Mouse (Mus musculus): ENCODE results near the gene Ddc. TPM values are rescaled to one million over a fixed set of nuclear protein-coding genes. Genes with fewer than 3 reads are reported as not detected.

Gene Ddc
- 1.6 TPM in 2 replicates for polyA plus RNA-seq (2011; ENCODE audit: insufficient read length, low read depth, missing spikeins)

GRCm38 (mm10) chr11:11897645-11898357, at the start of gene Ddc:
Gene Ddc (minus strand): TSS chr11:11898144.
- no peak for TF ChIP-seq POLR2A (IDR thresholded peaks at IDR 0.05; ENCODE audit: low read depth, low read length)
- no peak within 1 kb of the TSS for H3K27ac ChIP-seq (ENCODE audit: insufficient read depth, low read length)
- H3K4me1 ChIP-seq (ENCODE audit: control insufficient read depth, insufficient read depth, low read length): no peaks in the 10 kb centered on the region
- H3K4me3 ChIP-seq (ENCODE audit: insufficient read depth, low read length): no peak within 1 kb of the TSS

- no peak overlapping the region for H3K4me3 ChIP-seq (ENCODE audit: insufficient read depth, low read length)
- H3K27ac ChIP-seq (ENCODE audit: insufficient read depth, low read length): no peak overlapping the region
- TF ChIP-seq CTCF (IDR thresholded peaks at IDR 0.05; ENCODE audit: borderline replicate concordance, insufficient read depth, low read length): no peak
- TF ChIP-seq POLR2A (IDR thresholded peaks at IDR 0.05; ENCODE audit: low read depth, low read length): no peak
- peaks cover 15% of the 10 kb centered on the region for H3K4me1 ChIP-seq (ENCODE audit: control insufficient read depth, insufficient read depth, low read length)
Measured at GRCm38 (mm10) chr11:11945766-11946165, 47.8 kb upstream of the Ddc start.

GRCm38 (mm10) chr11:11944814-11945213, 46.9 kb upstream of the Ddc start:
- H3K27ac ChIP-seq (ENCODE audit: insufficient read depth, low read length): no peak overlapping the region
- TF ChIP-seq POLR2A (IDR thresholded peaks at IDR 0.05; ENCODE audit: low read depth, low read length) (no peak), CTCF (IDR thresholded peaks at IDR 0.05; ENCODE audit: borderline replicate concordance, insufficient read depth, low read length) (no peak)
- no peak overlapping the region for H3K4me3 ChIP-seq (ENCODE audit: insufficient read depth, low read length)
- H3K4me1 ChIP-seq (ENCODE audit: control insufficient read depth, insufficient read depth, low read length): peaks cover 15% of the 10 kb centered on the region

- H3K27ac ChIP-seq (ENCODE audit: insufficient read depth, low read length): no peak overlapping the region
- H3K4me1 ChIP-seq (ENCODE audit: control insufficient read depth, insufficient read depth, low read length): peaks cover 14% of the 10 kb centered on the region
- TF ChIP-seq CTCF (IDR thresholded peaks at IDR 0.05; ENCODE audit: borderline replicate concordance, insufficient read depth, low read length): no peak
- TF ChIP-seq POLR2A (IDR thresholded peaks at IDR 0.05; ENCODE audit: low read depth, low read length): no peak
- no peak overlapping the region for H3K4me3 ChIP-seq (ENCODE audit: insufficient read depth, low read length)
Measured at GRCm38 (mm10) chr11:11944082-11944349, 46.1 kb upstream of the Ddc start.

- no peak for TF ChIP-seq CTCF (IDR thresholded peaks at IDR 0.05; ENCODE audit: borderline replicate concordance, insufficient read depth, low read length)
- TF ChIP-seq POLR2A (IDR thresholded peaks at IDR 0.05; ENCODE audit: low read depth, low read length): no peak
- peaks cover 13% of the 10 kb centered on the region for H3K4me1 ChIP-seq (ENCODE audit: control insufficient read depth, insufficient read depth, low read length)
- H3K27ac ChIP-seq (ENCODE audit: insufficient read depth, low read length): no peak overlapping the region
- H3K4me3 ChIP-seq (ENCODE audit: insufficient read depth, low read length): no peak overlapping the region
Measured at GRCm38 (mm10) chr11:11943240-11944081, 45.5 kb upstream of the Ddc start.

GRCm38 (mm10) chr11:11942320-11943217, 44.6 kb upstream of the Ddc start:
- no peak overlapping the region for H3K4me3 ChIP-seq (ENCODE audit: insufficient read depth, low read length)
- peaks cover 13% of the 10 kb centered on the region for H3K4me1 ChIP-seq (ENCODE audit: control insufficient read depth, insufficient read depth, low read length)
- TF ChIP-seq POLR2A (IDR thresholded peaks at IDR 0.05; ENCODE audit: low read depth, low read length): no peak
- TF ChIP-seq CTCF (IDR thresholded peaks at IDR 0.05; ENCODE audit: borderline replicate concordance, insufficient read depth, low read length): no peak
- peak overlapping the region; percentile 13 for H3K27ac ChIP-seq (ENCODE audit: insufficient read depth, low read length)

- Histone ChIP-seq H3K27ac (ENCODE audit: insufficient read depth, low read length) (0 out of 2 replicates have a peak overlapping the region, but pooled peaks have one; percentile 6), H3K4me1 (ENCODE audit: control insufficient read depth, insufficient read depth, low read length) (peaks cover 9% of the 10 kb centered on the region; the same call in 1 of the 2 replicates), H3K4me3 (ENCODE audit: insufficient read depth, low read length) (no peak overlapping the region)
- TF ChIP-seq CTCF (IDR thresholded peaks at IDR 0.05; ENCODE audit: borderline replicate concordance, insufficient read depth, low read length) (no peak), POLR2A (IDR thresholded peaks at IDR 0.05; ENCODE audit: low read depth, low read length) (no peak)
Measured at GRCm38 (mm10) chr11:11940833-11941681, 43.1 kb upstream of the Ddc start.

GRCm38 (mm10) chr11:11939611-11940010, 41.7 kb upstream of the Ddc start:
- TF ChIP-seq POLR2A (IDR thresholded peaks at IDR 0.05; ENCODE audit: low read depth, low read length): no peak
- TF ChIP-seq CTCF (IDR thresholded peaks at IDR 0.05; ENCODE audit: borderline replicate concordance, insufficient read depth, low read length): no peak

GRCm38 (mm10) chr11:11938591-11938990, 40.6 kb upstream of the Ddc start:
- no peak for TF ChIP-seq POLR2A (IDR thresholded peaks at IDR 0.05; ENCODE audit: low read depth, low read length)
- H3K4me3 ChIP-seq (ENCODE audit: insufficient read depth, low read length): no peak overlapping the region
- H3K4me1 ChIP-seq (ENCODE audit: control insufficient read depth, insufficient read depth, low read length): peaks cover 9% of the 10 kb centered on the region; the same call in 1 of the 2 replicates
- peak overlapping the region; percentile 86 for H3K27ac ChIP-seq (ENCODE audit: insufficient read depth, low read length)

More at GRCm38 (mm10) chr11:11939611-11940010, 41.7 kb upstream of the Ddc start:
- Histone ChIP-seq H3K4me3 (ENCODE audit: insufficient read depth, low read length) (no peak overlapping the region), H3K27ac (ENCODE audit: insufficient read depth, low read length) (peak overlapping the region; percentile 22; the same call in 1 of the 2 replicates), H3K4me1 (ENCODE audit: control insufficient read depth, insufficient read depth, low read length) (peaks cover 9% of the 10 kb centered on the region; the same call in 1 of the 2 replicates)

Measured in embryonic fibroblast, embryonic 13.5 days (primary cell).